Mouse (Mus musculus) intestine, embryonic 14.5 days (tissue): Measurements from ENCODE around the gene Ifi35. TPM values are rescaled to one million over a fixed set of nuclear protein-coding genes. Genes with fewer than 3 reads are reported as not detected.
"Not testable (repeated sequence)": the region's sequence is repeated elsewhere in the genome, so short reads cannot be mapped to it uniquely, and the experiment has no call there.

Experiments used
- ATAC-seq: fragments of 200-750 bp; cut with Nextera tagmentation; replicated peaks from 2 replicates; pipeline ENCODE4 v1.8.0; 2017; ENCODE audit warnings: low read depth, moderate number of reproducible peaks, moderate TSS enrichment, moderate library complexity; ENCODE audit not compliant: low FRiP score, low TSS enrichment
- DNase-seq: peaks from one replicate; pipeline ENCODE4 v3.0.0-alpha.2; 2018; ENCODE audit warnings: low spot score
- H3K27ac ChIP-seq: fragments of 300-500 bp; sonication (generic); 2 replicates; pipeline ENCODE4 v1.5.1; 2014; ENCODE audit warnings: low read depth, mild to moderate bottlenecking, control low read depth
- H3K27me3 ChIP-seq: fragments of 300-500 bp; sonication (generic); replicated peaks from 2 replicates; pipeline ENCODE4 v1.6.1; 2014; ENCODE audit warnings: low read length, control low read depth; ENCODE audit not compliant: control insufficient read depth, insufficient read depth
- H3K36me3 ChIP-seq: fragments of 300-500 bp; sonication (generic); 2 replicates; pipeline ENCODE4 v1.6.1; 2014; ENCODE audit warnings: low read length, control low read depth; ENCODE audit not compliant: control insufficient read depth, insufficient read depth
- H3K4me1 ChIP-seq: fragments of 300-500 bp; sonication (generic); replicated peaks from 2 replicates; pipeline ENCODE4 v1.6.1; 2014; ENCODE audit warnings: low read length, control low read depth, mixed read lengths; ENCODE audit not compliant: control insufficient read depth, insufficient read depth
- H3K4me2 ChIP-seq: fragments of 300-500 bp; sonication (generic); 2 replicates; pipeline ENCODE4 v1.6.1; 2014; ENCODE audit warnings: low read length
- H3K4me3 ChIP-seq: fragments of 300-500 bp; sonication (generic); 2 replicates; pipeline ENCODE4 v1.5.1; 2014; ENCODE audit warnings: low read depth, low read length, control low read depth, mixed read lengths
- H3K9ac ChIP-seq: fragments of 300-500 bp; sonication (generic); 2 replicates; pipeline ENCODE4 v1.6.1; 2014; ENCODE audit warnings: mild to moderate bottlenecking, low read length
- H3K9me3 ChIP-seq: fragments of 300-500 bp; sonication (generic); 2 replicates; pipeline ENCODE4 v1.6.1; 2016; ENCODE audit warnings: low read length, control low read depth; ENCODE audit not compliant: control insufficient read depth
- WGBS: fragments of 180-500 bp; shearing (Covaris S2); extraction: QIAGEN DNeasy Blood & Tissue Kit; methylation state at CpG from one replicate; pipeline ENCODE4 v1.1.7; 2014; 5-methylcytosine and 5-hydroxymethylcytosine counted together
- polyA plus RNA-seq: library from polyadenylated mRNA; unstranded; fragments of >200 nt; fragmentation: Nextera tagmentation; extraction: Ambion mirVana; gene quantifications from 2 replicates; pipeline ENCODE4 v1.2.1, GENCODE M21; 2014

Gene Ifi35
- polyA plus RNA-seq, 1 experiment from 2014 or later = 18.3 TPM

GRCm38 (mm10) chr11:101468731-101469130 is 20.5 kb downstream of the Ifi35 start:
- Histone ChIP-seq H3K36me3 (no peaks in the 10 kb centered on the region), H3K27me3 (no peaks in the 10 kb centered on the region), H3K4me1 (peaks cover 14% of the 10 kb centered on the region), H3K9ac (peak overlapping the region; percentile 53), H3K9me3 (no peaks in the 10 kb centered on the region), H3K4me3 (peak overlapping the region; percentile 58), H3K27ac (no peak overlapping the region), H3K4me2 (peak overlapping the region; percentile 94)
- 5% methylated on average over 13 of the region's 13 CpGs for WGBS
- ATAC-seq (no peak), DNase-seq (no peak)

GRCm38 (mm10) chr11:101469155-101469554 is 20.9 kb downstream of the Ifi35 start:
- H3K9ac ChIP-seq = no peak overlapping the region

GRCm38 (mm10) chr11:101470206-101470605 is 22.0 kb downstream of the Ifi35 start:
- Histone ChIP-seq H3K27ac (no peak overlapping the region), H3K36me3 (no peaks in the 10 kb centered on the region), H3K4me3 (no peak overlapping the region), H3K9ac (no peak overlapping the region), H3K4me2 (no peak overlapping the region), H3K4me1 (peaks cover 10% of the 10 kb centered on the region), H3K27me3 (no peaks in the 10 kb centered on the region), H3K9me3 (no peaks in the 10 kb centered on the region)
- ATAC-seq (no peak), DNase-seq (no peak)
- WGBS = 45% methylated on average over 7 of the region's 7 CpGs

More at GRCm38 (mm10) chr11:101469155-101469554, 20.9 kb downstream of the Ifi35 start:
- H3K9me3 ChIP-seq = no peaks in the 10 kb centered on the region
- H3K4me2 ChIP-seq = peak overlapping the region; percentile 94
- ATAC-seq = no peak
- WGBS = 55% methylated on average over 4 of the region's 4 CpGs
- no peaks in the 10 kb centered on the region for H3K27me3 ChIP-seq
- no peaks in the 10 kb centered on the region for H3K36me3 ChIP-seq
- peak overlapping the region; percentile 58 for H3K4me3 ChIP-seq
- peaks cover 10% of the 10 kb centered on the region for H3K4me1 ChIP-seq
- DNase-seq = no peak
- no peak overlapping the region for H3K27ac ChIP-seq

DNA sequence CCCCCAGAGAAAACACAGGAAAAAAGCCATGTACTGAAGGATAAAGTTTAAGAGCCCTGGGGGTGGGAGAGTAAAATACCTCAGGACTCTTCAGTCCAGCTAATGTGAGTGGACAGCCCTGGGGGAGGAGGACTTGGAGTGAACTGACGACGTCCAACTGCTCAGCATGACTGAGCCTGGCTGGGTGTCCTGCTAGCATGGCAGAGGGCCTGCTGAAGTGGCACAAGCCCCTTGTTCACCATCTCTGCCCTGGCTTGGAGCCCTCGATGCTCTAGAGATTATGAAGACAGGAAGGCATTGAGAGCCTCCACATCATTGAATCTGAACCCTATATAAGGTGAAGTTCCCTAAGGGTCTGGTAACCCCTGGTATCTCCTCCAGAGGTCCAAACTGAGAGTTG is 23.7 kb downstream of the Ifi35 start:
- Histone ChIP-seq H3K36me3 (no peaks in the 10 kb centered on the region), H3K27me3 (no peaks in the 10 kb centered on the region), H3K4me3 (no peak overlapping the region), H3K4me1 (peaks cover 7% of the 10 kb centered on the region; the same call in 1 of the 2 replicates), H3K27ac (no peak overlapping the region), H3K4me2 (no peak overlapping the region), H3K9me3 (no peaks in the 10 kb centered on the region), H3K9ac (no peak overlapping the region)
- no peak for ATAC-seq
- WGBS = 59% methylated on average over 3 of the region's 3 CpGs
- no peak for DNase-seq

DNA sequence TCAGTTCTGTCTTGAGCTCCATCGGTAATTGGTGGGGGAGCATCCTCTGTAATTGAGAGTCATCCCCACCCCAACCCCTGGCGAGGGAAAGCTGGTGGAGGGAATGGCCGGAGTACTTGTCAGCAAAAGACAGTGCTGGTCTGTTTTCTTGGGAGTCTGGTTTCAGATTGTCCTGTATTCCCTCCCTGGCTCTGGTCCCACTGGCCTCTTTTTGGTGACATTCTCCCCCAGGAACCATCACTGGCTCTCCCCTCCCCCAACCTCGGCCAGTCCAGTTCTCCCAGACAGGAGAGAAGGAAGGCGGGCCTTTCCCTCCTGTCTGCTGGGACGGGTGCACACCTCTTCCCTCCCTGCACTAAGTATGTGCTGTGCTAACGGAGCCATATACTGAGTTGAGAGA is 24.1 kb downstream of the Ifi35 start:
- Histone ChIP-seq H3K4me1 (peaks cover 6% of the 10 kb centered on the region; the same call in 1 of the 2 replicates), H3K4me3 (no peak overlapping the region), H3K9ac (no peak overlapping the region), H3K36me3 (no peaks in the 10 kb centered on the region), H3K27me3 (no peaks in the 10 kb centered on the region), H3K9me3 (no peaks in the 10 kb centered on the region), H3K27ac (no peak overlapping the region), H3K4me2 (no peak overlapping the region)
- DNase-seq (no peak), ATAC-seq (no peak)
- WGBS = 52% methylated on average over 7 of the region's 7 CpGs

- H3K4me2 ChIP-seq, H3K27ac ChIP-seq, DNase-seq, ATAC-seq, H3K4me3 ChIP-seq, H3K27me3 ChIP-seq, H3K9ac ChIP-seq, H3K4me1 ChIP-seq, H3K9me3 ChIP-seq, H3K36me3 ChIP-seq: not testable (repeated sequence)
- WGBS = 75% methylated on average over 1 of the region's 1 CpGs
These were observed 25.5 kb downstream of the Ifi35 start for GRCm38 (mm10) chr11:101473686-101474085.

- H3K4me3 ChIP-seq = no peak overlapping the region
- H3K36me3 ChIP-seq = no peaks in the 10 kb centered on the region
- H3K27ac ChIP-seq = no peak overlapping the region
- 69% methylated on average over 5 of the region's 5 CpGs for WGBS
- H3K4me1 ChIP-seq = no peaks in the 10 kb centered on the region
- no peaks in the 10 kb centered on the region for H3K27me3 ChIP-seq
- H3K9me3 ChIP-seq = no peaks in the 10 kb centered on the region
- no peak overlapping the region for H3K4me2 ChIP-seq
- H3K9ac ChIP-seq = no peak overlapping the region
- ATAC-seq = no peak
- no peak for DNase-seq
These were observed 26.1 kb downstream of the Ifi35 start for GRCm38 (mm10) chr11:101474298-101474697.

DNA sequence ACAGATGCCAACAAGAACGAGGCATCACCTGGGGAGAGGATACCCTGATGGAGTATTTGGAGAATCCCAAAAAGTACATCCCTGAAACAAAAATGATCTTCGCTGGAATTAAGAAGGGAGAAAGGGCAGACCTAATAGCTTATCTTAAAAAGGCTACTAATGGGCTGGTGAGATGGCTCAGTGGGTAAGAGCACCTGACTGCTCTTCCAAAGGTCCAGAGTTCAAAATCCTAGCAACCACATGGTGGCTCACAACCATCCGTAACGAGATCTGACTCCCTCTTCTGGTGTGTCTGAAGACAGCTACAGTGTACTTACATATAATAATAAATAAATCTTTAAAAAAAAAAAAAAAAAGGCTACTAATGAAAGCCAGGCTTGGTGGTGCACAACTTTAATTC is 28.2 kb downstream of the Ifi35 start:
- not testable (repeated sequence) for H3K27ac ChIP-seq, H3K9ac ChIP-seq, DNase-seq, H3K9me3 ChIP-seq, H3K4me1 ChIP-seq, ATAC-seq, H3K4me3 ChIP-seq, H3K4me2 ChIP-seq, H3K27me3 ChIP-seq, H3K36me3 ChIP-seq
- 86% methylated on average over 4 of the region's 4 CpGs for WGBS

DNA sequence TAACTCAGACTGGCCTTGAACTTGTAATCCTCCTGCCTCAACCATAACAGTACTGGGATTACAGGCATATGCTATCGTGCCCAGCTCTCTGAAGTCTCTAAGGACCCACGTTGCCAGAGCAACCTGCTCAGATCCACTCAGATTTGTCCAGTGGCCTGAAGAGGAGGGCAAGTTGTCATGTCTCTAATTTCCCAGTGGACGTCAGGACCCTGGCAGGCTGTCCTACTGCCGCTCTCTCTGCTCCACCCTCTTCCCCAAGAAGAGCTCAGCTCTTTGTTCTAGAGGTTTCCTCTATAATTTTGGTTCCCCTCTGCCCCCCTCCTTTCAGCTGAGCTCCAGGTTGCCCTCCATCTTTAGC is 29.0 kb downstream of the Ifi35 start:
- Histone ChIP-seq H3K4me1 (peaks cover 5% of the 10 kb centered on the region; the same call in 1 of the 2 replicates), H3K27ac (no peak overlapping the region), H3K4me3 (no peak overlapping the region), H3K9ac (no peak overlapping the region), H3K9me3 (no peaks in the 10 kb centered on the region), H3K36me3 (no peaks in the 10 kb centered on the region), H3K4me2 (no peak overlapping the region), H3K27me3 (no peaks in the 10 kb centered on the region)
- 59% methylated on average over 4 of the region's 4 CpGs for WGBS
- no peak for DNase-seq
- no peak for ATAC-seq
